Mouse (Mus musculus) forelimb bud, embryonic 11.5 days (tissue): ENCODE results near the gene Krcc1.
"Not testable (repeated sequence)": the region's sequence is repeated elsewhere in the genome, so short reads cannot be mapped to it uniquely, and the experiment has no call there.

Experiments used
- DNase-seq: peaks from one replicate; pipeline ENCODE4 v3.0.0-alpha.2; 2012; ENCODE audit warnings: low read depth, low spot score

Gene Krcc1

GRCm38 (mm10) chr6:71261060-71261459, 10.4 kb upstream of the Krcc1 start:
- DNase-seq, result no peak

- no peak for DNase-seq
Measured at GRCm38 (mm10) chr6:71262142-71262833, 9.2 kb upstream of the Krcc1 start.

- not testable (repeated sequence) for DNase-seq
Measured at GRCm38 (mm10) chr6:71267603-71268002, 3.9 kb upstream of the Krcc1 start.

GRCm38 (mm10) chr6:71268929-71269685, 2.4 kb upstream of the Krcc1 start:
- peak; percentile 4 for DNase-seq

- DNase-seq, result not testable (repeated sequence)
Measured at GRCm38 (mm10) chr6:71269686-71270050, 1.8 kb upstream of the Krcc1 start.

GRCm38 (mm10) chr6:71270301-71271056, 998 bp upstream of the Krcc1 start:
- DNase-seq, result peak; percentile 34

GRCm38 (mm10) chr6:71271057-71271388, 454 bp upstream of the Krcc1 start:
- no peak for DNase-seq

- no peak for DNase-seq
Measured at GRCm38 (mm10) chr6:71272316-71272741, 852 bp downstream of the Krcc1 start.

GRCm38 (mm10) chr6:71273715-71274114, 2.2 kb downstream of the Krcc1 start:
- DNase-seq, result no peak

- no peak for DNase-seq
Measured at GRCm38 (mm10) chr6:71274621-71275020, 3.1 kb downstream of the Krcc1 start.

- no peak for DNase-seq
Measured at GRCm38 (mm10) chr6:71279418-71279817, 7.9 kb downstream of the Krcc1 start.

- DNase-seq, result no peak
Measured at GRCm38 (mm10) chr6:71293509-71293908, 22.0 kb downstream of the Krcc1 start.

GRCm38 (mm10) chr6:71295303-71295702, 23.8 kb downstream of the Krcc1 start:
- no peak for DNase-seq

GRCm38 (mm10) chr6:71298051-71298450, 26.6 kb downstream of the Krcc1 start:
- DNase-seq, result no peak

GRCm38 (mm10) chr6:71298751-71299150, 27.3 kb downstream of the Krcc1 start:
- DNase-seq, result peak; percentile 25

GRCm38 (mm10) chr6:71302097-71302731, 30.7 kb downstream of the Krcc1 start:
- DNase-seq, result peak; percentile 9

GRCm38 (mm10) chr6:71307486-71307885, 36.0 kb downstream of the Krcc1 start:
- DNase-seq, result no peak

GRCm38 (mm10) chr6:71321826-71322283, 50.4 kb downstream of the Krcc1 start, which contains the start of gene Smyd1:
Smyd1 (minus strand) TSS chr6:71322233.
- no peak for DNase-seq

GRCm38 (mm10) chr6:71322491-71322921, 51.0 kb downstream of the Krcc1 start, which contains the start of gene Cd8b1:
Cd8b1 (plus strand) TSS chr6:71322788.
- DNase-seq, result no peak

GRCm38 (mm10) chr6:71324816-71325215, 53.3 kb downstream of the Krcc1 start:
- DNase-seq, result no peak

GRCm38 (mm10) chr6:71329881-71330280, 58.4 kb downstream of the Krcc1 start:
- DNase-seq, result no peak

GRCm38 (mm10) chr6:71330486-71330885, 59.0 kb downstream of the Krcc1 start:
- DNase-seq, result no peak
